Mouse (Mus musculus) limb, embryonic 11.5 days (tissue): ENCODE measurements around the gene Hyal3. TPM values are rescaled to one million over a fixed set of nuclear protein-coding genes. Genes with fewer than 3 reads are reported as not detected.

Experiments
- ATAC-seq: fragments of 200-750 bp; cut with Nextera tagmentation; 2 replicates; pipeline ENCODE4 v1.8.0; 2017; ENCODE audit warnings: low read depth; ENCODE audit not compliant: insufficient number of reproducible peaks, low FRiP score, low TSS enrichment
- DNase-seq: peaks from one replicate; pipeline ENCODE4 v3.0.0-alpha.2; 2015; ENCODE audit warnings: low spot score
- H3K27ac ChIP-seq: fragments of 300-500 bp; sonication (generic); replicated peaks from 2 replicates; pipeline ENCODE4 v1.5.1; 2014; ENCODE audit warnings: low read depth, mild to moderate bottlenecking, low read length
- H3K27me3 ChIP-seq: fragments of 300-500 bp; sonication (generic); 2 replicates; pipeline ENCODE4 v1.6.1; 2014; ENCODE audit warnings: mild to moderate bottlenecking, low read length, mixed read lengths; ENCODE audit not compliant: control insufficient read depth, insufficient read depth
- H3K36me3 ChIP-seq: fragments of 300-500 bp; sonication (generic); 2 replicates; pipeline ENCODE4 v1.6.1; 2014; ENCODE audit warnings: mild to moderate bottlenecking, low read length, moderate library complexity, mixed read lengths; ENCODE audit not compliant: control insufficient read depth, insufficient read depth
- H3K4me1 ChIP-seq: fragments of 300-500 bp; sonication (generic); 2 replicates; pipeline ENCODE4 v1.6.1; 2014; ENCODE audit warnings: low read length, mixed read lengths; ENCODE audit not compliant: control insufficient read depth, insufficient read depth
- H3K4me2 ChIP-seq: fragments of 300-500 bp; sonication (generic); 2 replicates; pipeline ENCODE4 v1.6.1; 2014; ENCODE audit warnings: low read depth, mild to moderate bottlenecking, moderate library complexity; ENCODE audit not compliant: severe bottlenecking
- H3K4me3 ChIP-seq: fragments of 300-500 bp; sonication (generic); 2 replicates; pipeline ENCODE4 v1.5.1; 2014; ENCODE audit warnings: low read depth, low read length
- H3K9ac ChIP-seq: fragments of 300-500 bp; sonication (generic); 2 replicates; pipeline ENCODE4 v1.6.1; 2014; ENCODE audit warnings: mild to moderate bottlenecking, low read length
- H3K9me3 ChIP-seq: fragments of 300-500 bp; sonication (generic); 2 replicates; pipeline ENCODE4 v1.6.1; 2016; ENCODE audit warnings: low read length; ENCODE audit not compliant: control insufficient read depth
- WGBS: fragments of 180-500 bp; shearing (Covaris S2); extraction: QIAGEN DNeasy Blood & Tissue Kit; methylation state at CpG from one replicate; pipeline ENCODE4 v1.1.7; 2014; 5-methylcytosine and 5-hydroxymethylcytosine counted together
- polyA plus RNA-seq: library from polyadenylated mRNA; unstranded; fragments of >200 nt; fragmentation: Nextera tagmentation; extraction: Ambion mirVana; gene quantifications from 2 replicates; pipeline ENCODE4 v1.2.1, GENCODE M21; 2014

Hyal3 gene
- polyA plus RNA-seq, 1 experiment from 2014 or later = 0.57 TPM

GRCm38 (mm10) chr9:107607653-107608245, 27.1 kb downstream of the Hyal3 start:
- Histone ChIP-seq H3K27me3 (no peaks in the 10 kb centered on the region), H3K36me3 (no peaks in the 10 kb centered on the region), H3K4me1 (peaks cover 74% of the 10 kb centered on the region), H3K4me2 (0 out of 2 replicates have a peak overlapping the region, but pooled peaks have one; percentile 1), H3K9ac (no peak overlapping the region), H3K4me3 (no peak overlapping the region), H3K9me3 (no peaks in the 10 kb centered on the region), H3K27ac (0 out of 2 replicates have a peak overlapping the region, but pooled peaks have one; percentile 31)
- DNase-seq (no peak), ATAC-seq (no peak)
- 50% methylated on average over 9 of the region's 9 CpGs for WGBS

GRCm38 (mm10) chr9:107608741-107609432, 28.3 kb downstream of the Hyal3 start, which contains the start of gene Sema3b:
TSS of gene Sema3b (minus strand) at chr9:107609229.
- DNase-seq (peak; percentile 50), ATAC-seq (no peak)
- Histone ChIP-seq H3K27ac (peak within 1 kb of the TSS; percentile 56; the same call in 1 of the 2 replicates), H3K4me3 (no peak within 1 kb of the TSS), H3K36me3 (no peaks in the 10 kb centered on the region), H3K27me3 (no peaks in the 10 kb centered on the region), H3K9ac (0 out of 2 replicates have a peak within 1 kb of the TSS, but pooled peaks have one; percentile 22), H3K4me1 (peaks cover 78% of the 10 kb centered on the region), H3K9me3 (no peaks in the 10 kb centered on the region), H3K4me2 (peak within 1 kb of the TSS; percentile 22; the same call in 1 of the 2 replicates)
- 34% methylated on average over 12 of the region's 12 CpGs for WGBS

GRCm38 (mm10) chr9:107609433-107609830, 28.8 kb downstream of the Hyal3 start:
- Histone ChIP-seq H3K27ac (peak overlapping the region; percentile 56; the same call in 1 of the 2 replicates), H3K4me1 (peaks cover 73% of the 10 kb centered on the region), H3K4me2 (no peak overlapping the region), H3K4me3 (no peak overlapping the region), H3K36me3 (peaks cover 3% of the 10 kb centered on the region), H3K9ac (no peak overlapping the region), H3K27me3 (no peaks in the 10 kb centered on the region), H3K9me3 (no peaks in the 10 kb centered on the region)
- DNase-seq (no peak), ATAC-seq (no peak)
- 67% methylated on average over 4 of the region's 4 CpGs for WGBS

GRCm38 (mm10) chr9:107611456-107612190, 31.0 kb downstream of the Hyal3 start:
- H3K4me3 ChIP-seq = no peak overlapping the region
- H3K4me1 ChIP-seq = peaks cover 51% of the 10 kb centered on the region
- peak; percentile 2; the same call in 1 of the 2 replicates for ATAC-seq
- 77% methylated on average over 6 of the region's 6 CpGs for WGBS
- no peaks in the 10 kb centered on the region for H3K9me3 ChIP-seq
- DNase-seq = no peak
- peaks cover 17% of the 10 kb centered on the region for H3K36me3 ChIP-seq
- H3K4me2 ChIP-seq = peak overlapping the region; percentile 67; the same call in 1 of the 2 replicates
- peak overlapping the region; percentile 84 for H3K27ac ChIP-seq
- peak overlapping the region; percentile 60 for H3K9ac ChIP-seq
- H3K27me3 ChIP-seq = no peaks in the 10 kb centered on the region

DNA sequence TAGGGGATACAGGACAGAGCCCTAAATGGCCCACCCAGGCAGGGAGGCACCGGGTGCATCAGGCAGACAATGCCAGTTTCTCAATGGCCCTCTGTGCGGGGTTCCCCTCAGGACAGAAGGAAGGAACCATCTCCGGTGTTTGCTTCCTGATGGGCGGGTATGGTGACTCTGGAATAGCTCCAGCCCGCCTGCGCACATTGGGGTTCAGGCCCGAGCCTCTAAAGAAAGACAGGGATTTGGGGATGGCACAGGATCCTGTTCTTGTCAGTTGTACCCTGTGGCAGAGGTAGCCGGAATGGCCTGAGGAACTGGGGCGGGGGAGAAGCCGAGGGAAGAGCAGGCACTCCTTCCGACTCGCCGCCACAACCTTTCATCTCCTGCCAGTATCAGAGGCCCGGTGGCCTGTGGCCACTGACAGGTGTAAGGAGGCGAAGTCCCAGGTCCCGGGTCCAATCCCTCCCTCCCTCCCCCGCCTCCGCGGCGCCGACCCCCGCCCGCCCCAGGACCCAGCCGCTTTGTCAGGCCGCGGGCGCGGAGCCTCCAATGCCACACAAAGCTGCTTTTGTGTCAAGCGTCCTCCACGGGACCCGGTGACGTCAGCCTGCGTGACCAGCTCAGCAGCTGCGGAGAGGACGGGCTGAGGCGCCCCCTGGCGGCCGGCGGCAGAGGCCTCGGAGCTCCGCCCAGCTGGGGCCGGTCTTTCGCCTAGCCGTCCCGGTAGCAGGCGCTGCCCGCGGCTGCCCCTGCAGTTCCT, 31.8 kb downstream of the Hyal3 start:
- peak overlapping the region; percentile 29 for H3K4me3 ChIP-seq
- 9% methylated on average over 38 of the region's 48 CpGs for WGBS
- H3K27ac ChIP-seq = peak overlapping the region; percentile 84
- no peaks in the 10 kb centered on the region for H3K27me3 ChIP-seq
- H3K4me1 ChIP-seq = peaks cover 44% of the 10 kb centered on the region
- peak; percentile 88 for ATAC-seq
- H3K4me2 ChIP-seq = peak overlapping the region; percentile 67
- H3K9ac ChIP-seq = peak overlapping the region; percentile 60
- DNase-seq = peak; percentile 99
- peaks cover 19% of the 10 kb centered on the region for H3K36me3 ChIP-seq
- no peaks in the 10 kb centered on the region for H3K9me3 ChIP-seq

- peaks cover 37% of the 10 kb centered on the region for H3K4me1 ChIP-seq
- no peaks in the 10 kb centered on the region for H3K9me3 ChIP-seq
- 14% methylated on average over 12 of the region's 12 CpGs for WGBS
- peak overlapping the region; percentile 73 for H3K27ac ChIP-seq
- H3K4me2 ChIP-seq = peak overlapping the region; percentile 67
- ATAC-seq (0 out of 2 replicates have a peak, but pooled peaks have one; percentile 2), DNase-seq (no peak)
- H3K4me3 ChIP-seq = peak overlapping the region; percentile 29; the same call in 1 of the 2 replicates
- H3K36me3 ChIP-seq = peaks cover 23% of the 10 kb centered on the region
- peak overlapping the region; percentile 60; the same call in 1 of the 2 replicates for H3K9ac ChIP-seq
- H3K27me3 ChIP-seq = no peaks in the 10 kb centered on the region
Observed at GRCm38 (mm10) chr9:107612945-107613569, 32.4 kb downstream of the Hyal3 start.

GRCm38 (mm10) chr9:107615035-107615434, 34.4 kb downstream of the Hyal3 start:
- no peaks in the 10 kb centered on the region for H3K27me3 ChIP-seq
- no peak overlapping the region for H3K27ac ChIP-seq
- no peaks in the 10 kb centered on the region for H3K9me3 ChIP-seq
- 88% methylated on average over 4 of the region's 4 CpGs for WGBS
- no peak overlapping the region for H3K4me3 ChIP-seq
- ATAC-seq (no peak), DNase-seq (no peak)
- peaks cover 32% of the 10 kb centered on the region for H3K36me3 ChIP-seq
- H3K9ac ChIP-seq = no peak overlapping the region
- no peak overlapping the region for H3K4me2 ChIP-seq
- H3K4me1 ChIP-seq = peaks cover 18% of the 10 kb centered on the region
